Mouse (Mus musculus) v-Abl transformed pro-B cells (cell line): ENCODE data around the gene Asb15.

Source experiments
- in situ Hi-C, 2 experiments: fragments of 400-800 bp; cut with MboI; formaldehyde crosslinking; loops; one replicate each; pipeline ENCODE4 v1.15.1; 2025; ENCODE audit not compliant: unreplicated experiment in 2 of 2

The Asb15 gene

GRCm38 (mm10) chr6:24604289-24604688 is 76.3 kb downstream of the Asb15 start:
- in situ Hi-C loops: no loop called here

DNA sequence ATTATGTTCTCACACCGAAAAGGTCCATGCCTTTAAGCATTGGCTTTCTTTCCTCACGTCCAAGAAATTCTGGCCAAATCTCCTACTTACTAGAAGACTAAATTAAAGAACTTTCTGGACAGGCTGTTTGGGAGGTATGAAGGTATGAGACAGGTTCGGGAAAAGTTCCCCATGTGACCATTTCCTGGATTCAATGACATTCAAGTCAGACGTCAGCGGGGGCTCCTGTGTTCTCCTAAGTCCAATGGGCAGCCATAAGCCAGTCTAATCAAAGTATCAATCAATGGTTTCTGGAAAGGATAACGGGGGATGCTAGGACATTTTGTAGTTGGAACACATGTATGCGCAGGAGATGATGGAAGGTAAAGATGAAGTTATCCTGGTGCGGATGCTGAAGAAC is 77.7 kb downstream of the Asb15 start:
- in situ Hi-C loops: no loop called here

DNA sequence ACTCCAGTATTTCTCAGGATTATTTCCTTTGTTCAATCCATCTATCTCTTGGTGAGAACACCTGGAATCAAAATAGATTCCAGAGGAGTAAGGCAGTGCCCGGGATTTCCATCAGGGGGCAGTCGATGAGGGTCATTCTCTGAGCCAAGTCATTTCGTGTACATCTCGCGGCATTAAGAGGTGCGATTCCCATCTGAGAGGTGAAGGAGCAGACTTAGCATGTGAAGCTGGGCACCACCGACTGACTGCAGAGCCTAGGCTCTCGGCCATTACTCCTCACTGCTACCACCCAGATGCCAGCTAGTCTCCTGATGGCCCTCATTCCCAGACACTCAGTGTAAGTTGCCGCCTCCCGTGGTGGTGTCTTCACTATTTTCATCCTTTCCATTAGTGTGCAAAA is 78.6 kb downstream of the Asb15 start:
- in situ Hi-C loops: no loop called here

DNA sequence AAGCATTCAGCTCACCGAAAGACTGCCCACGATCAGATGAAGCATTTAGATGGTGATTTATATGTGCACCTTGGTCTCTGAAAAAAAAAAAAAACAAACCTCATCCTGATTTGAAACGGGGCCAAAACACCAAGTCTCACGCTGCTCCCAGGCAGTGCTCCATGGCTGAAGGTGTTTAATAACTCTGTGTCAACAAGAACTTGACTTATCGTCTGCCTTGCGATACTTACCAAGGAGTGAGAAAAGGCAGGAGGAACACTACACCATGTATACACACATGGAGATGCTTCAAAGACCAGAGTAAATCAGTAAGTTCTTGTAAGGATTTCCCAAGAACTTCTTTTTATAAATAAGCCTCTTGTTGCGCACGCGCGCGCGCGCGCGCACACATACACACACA is 79.6 kb downstream of the Asb15 start:
- in situ Hi-C loops: no loop called here

DNA sequence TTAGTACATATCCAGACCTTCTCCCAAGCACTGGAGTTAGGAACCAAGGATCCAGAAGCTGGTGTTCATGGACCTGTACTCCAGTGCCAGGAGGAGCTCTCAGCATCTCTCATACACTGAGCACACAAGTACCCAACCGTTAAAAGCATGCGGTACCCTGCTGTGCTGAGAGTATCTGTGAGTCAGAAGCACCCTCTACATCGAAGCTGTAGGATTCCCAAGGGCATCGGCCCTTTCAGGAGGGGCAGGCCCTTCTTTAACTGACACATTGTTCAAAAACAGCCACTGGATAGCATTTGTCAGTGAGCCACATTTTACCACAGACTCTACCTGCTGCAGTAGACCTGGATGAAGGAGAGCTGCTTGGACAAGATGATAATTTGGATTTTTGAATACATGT is 80.2 kb downstream of the Asb15 start:
- in situ Hi-C loops: no loop called here

- in situ Hi-C loops: no loop called here
These were observed 80.7 kb downstream of the Asb15 start for GRCm38 (mm10) chr6:24608682-24609081.

- in situ Hi-C loops: no loop called here
These were observed 81.6 kb downstream of the Asb15 start for GRCm38 (mm10) chr6:24609531-24609930.

- in situ Hi-C loops: no loop called here
These were observed 82.4 kb downstream of the Asb15 start for GRCm38 (mm10) chr6:24610358-24610757.

- in situ Hi-C loops: no loop called here
These were observed 84.3 kb downstream of the Asb15 start for GRCm38 (mm10) chr6:24612074-24612755.

DNA sequence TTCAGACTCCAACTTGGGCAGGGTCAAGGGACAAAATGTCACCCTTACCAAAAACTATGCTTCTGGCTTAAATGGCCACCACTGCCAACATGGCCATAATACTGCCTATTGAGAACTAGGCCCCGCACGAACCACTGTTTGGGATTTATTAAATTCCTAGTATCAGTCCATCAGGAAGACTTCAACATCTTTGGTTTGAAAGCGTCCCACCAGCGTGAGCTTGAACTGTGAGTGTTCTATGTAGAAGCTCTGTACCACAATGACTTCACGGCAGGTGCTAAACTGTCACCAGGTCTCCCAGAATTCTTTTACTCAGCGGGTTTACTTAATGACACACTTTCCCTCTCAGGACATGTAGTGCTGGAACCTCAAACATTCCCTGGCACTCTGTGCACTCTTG is 85.4 kb downstream of the Asb15 start:
- in situ Hi-C loops: no loop called here

DNA sequence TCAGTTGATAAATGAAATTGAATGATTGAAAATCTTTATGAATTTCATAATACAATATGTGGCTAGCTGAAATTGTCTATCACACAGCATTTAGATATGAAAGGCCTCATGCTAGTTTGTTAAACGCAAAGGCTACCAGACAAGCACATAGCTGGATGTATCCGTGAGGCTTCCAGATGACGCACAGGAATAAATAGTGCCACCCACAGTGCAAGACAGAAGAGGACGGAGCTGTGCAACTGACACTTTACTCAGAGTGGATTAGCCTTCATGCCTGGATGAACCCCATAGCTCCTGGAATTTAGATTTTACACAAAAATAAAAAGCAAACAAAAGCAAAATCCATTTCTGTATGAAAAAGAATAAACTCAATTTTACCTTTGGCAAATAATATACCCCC is 86.0 kb downstream of the Asb15 start:
- in situ Hi-C loops: no loop called here

DNA sequence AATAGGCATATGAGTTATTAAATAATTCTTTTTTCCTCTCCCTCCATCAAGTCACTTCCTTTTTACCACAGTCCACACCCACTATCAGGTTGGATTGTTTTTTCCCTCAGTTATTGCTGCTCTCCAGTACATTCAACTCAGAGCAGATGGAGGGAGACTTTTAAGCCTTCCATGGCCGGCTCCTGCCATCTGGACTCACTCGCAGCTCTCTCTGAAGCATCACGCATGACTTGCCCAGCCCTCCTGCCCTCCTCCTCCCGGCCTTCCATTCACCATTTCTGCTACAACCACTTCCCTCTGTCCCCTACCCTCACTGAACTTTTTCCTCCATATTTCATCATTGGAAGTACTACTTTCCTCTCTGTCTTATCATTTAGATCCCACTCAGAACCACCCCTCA is 88.8 kb downstream of the Asb15 start:
- in situ Hi-C loops: no loop called here

DNA sequence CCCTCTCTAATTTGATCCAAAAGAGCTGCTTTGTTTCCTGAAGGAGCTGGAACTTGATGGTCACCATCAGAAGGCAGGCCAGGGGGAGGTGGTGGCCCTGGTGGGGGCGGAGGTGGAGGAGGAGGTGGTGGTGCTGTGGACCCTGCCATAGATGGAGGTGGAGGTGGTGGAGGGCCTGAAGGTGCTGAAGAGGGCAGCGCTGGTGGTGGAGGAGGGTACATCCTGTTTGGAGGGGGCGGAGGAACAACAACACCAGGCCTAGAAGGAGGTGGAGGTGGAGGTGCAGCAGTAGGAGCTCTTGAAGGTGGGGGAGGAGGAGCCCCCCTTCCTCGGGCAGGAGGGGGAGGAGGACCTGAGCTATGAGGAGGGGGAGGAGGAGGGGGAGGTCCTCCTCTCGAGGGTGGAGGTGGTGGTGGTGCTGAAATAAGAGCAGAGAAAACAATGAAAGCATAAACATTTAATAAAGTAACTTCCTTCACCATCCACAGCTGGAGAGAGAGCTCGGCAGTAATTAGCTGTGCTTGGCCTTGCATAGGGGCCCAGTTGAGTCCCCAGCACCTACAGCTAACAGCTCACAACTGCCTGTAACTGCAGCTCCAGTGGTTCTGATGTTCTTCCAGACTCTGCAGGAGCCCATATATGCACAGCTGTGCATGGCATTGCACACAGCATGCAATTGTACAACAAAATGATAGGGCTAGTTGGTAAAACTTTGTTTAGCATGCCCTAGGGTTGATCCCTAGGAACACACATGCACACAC is 91.5 kb downstream of the Asb15 start:
- in situ Hi-C loops: no loop called here

DNA sequence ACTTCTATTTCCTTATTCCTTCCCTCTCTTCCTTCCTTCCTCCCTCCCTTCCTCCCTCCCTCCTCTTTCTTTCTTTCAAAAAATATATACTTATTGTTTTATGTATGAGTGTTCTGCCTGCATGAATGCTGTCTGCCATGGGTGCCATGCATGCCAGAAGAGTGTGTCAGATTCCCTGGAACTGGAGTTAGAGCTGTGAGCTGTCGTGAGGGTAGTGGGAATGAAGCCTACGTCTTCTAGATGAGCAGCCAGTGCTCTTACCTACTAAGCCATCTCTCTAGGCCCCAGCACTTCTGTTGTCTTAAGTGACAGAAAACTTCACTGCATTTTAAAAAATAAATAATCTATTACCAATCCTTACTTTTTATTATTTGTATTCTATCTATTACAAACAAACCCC is 93.0 kb downstream of the Asb15 start:
- in situ Hi-C loops: no loop called here

DNA sequence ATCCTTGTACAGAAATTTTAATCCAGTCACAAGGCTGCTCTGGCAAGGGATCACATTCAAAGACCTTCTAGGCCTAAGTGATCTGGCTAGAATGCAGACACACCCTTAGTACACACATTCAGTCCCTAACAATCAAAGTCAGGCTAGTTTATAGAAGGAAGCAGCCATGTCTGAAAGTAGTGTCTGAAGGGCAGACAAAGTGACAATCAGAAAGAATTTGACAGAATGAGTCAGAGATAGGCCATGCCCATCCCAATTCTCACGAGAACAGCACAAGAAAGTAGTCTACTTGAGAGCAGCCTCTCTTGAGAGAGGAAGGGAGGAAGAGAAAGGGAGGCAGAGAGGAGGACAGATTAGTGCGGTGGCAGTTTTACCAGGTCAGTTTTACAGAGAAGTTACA is 94.2 kb downstream of the Asb15 start:
- in situ Hi-C loops: no loop called here
